Mouse (Mus musculus) ovary, postnatal 36 days (tissue): ENCODE results near the gene AU040320.

ENCODE experiments used
- DNase-seq: peaks from one replicate; pipeline ENCODE4 v3.0.0; 2022; ENCODE audit warnings: low spot score, mixed read lengths

The AU040320 gene

GRCm38 (mm10) chr4:126782996-126783395, 29.7 kb downstream of the AU040320 start:
- no peak for DNase-seq

GRCm38 (mm10) chr4:126792341-126793102, 39.2 kb downstream of the AU040320 start:
- DNase-seq, result no peak

GRCm38 (mm10) chr4:126802174-126802573, 48.8 kb downstream of the AU040320 start:
- no peak for DNase-seq

GRCm38 (mm10) chr4:126803268-126803873, 50.0 kb downstream of the AU040320 start:
- DNase-seq, result peak; percentile 27

GRCm38 (mm10) chr4:126805741-126806140, 52.4 kb downstream of the AU040320 start:
- DNase-seq, result no peak

- DNase-seq, result no peak
Measured at GRCm38 (mm10) chr4:126806692-126807427, 53.5 kb downstream of the AU040320 start.

GRCm38 (mm10) chr4:126810566-126810965, 57.2 kb downstream of the AU040320 start:
- DNase-seq, result no peak

GRCm38 (mm10) chr4:126813212-126813611, 59.9 kb downstream of the AU040320 start:
- DNase-seq, result no peak

GRCm38 (mm10) chr4:126814854-126815253, 61.5 kb downstream of the AU040320 start:
- no peak for DNase-seq

- no peak for DNase-seq
Measured at GRCm38 (mm10) chr4:126822891-126823882, 69.8 kb downstream of the AU040320 start.

- DNase-seq, result no peak
Measured at GRCm38 (mm10) chr4:126823917-126824316, 70.6 kb downstream of the AU040320 start.

- no peak for DNase-seq
Measured at GRCm38 (mm10) chr4:126831122-126831521, 77.8 kb downstream of the AU040320 start.

GRCm38 (mm10) chr4:126838799-126839198, 85.5 kb downstream of the AU040320 start:
- no peak for DNase-seq

- peak; percentile 80 for DNase-seq
Measured at GRCm38 (mm10) chr4:126839873-126840272, 86.5 kb downstream of the AU040320 start.

GRCm38 (mm10) chr4:126840996-126841560, 87.7 kb downstream of the AU040320 start:
- DNase-seq, result no peak

GRCm38 (mm10) chr4:126842911-126843310, 89.6 kb downstream of the AU040320 start:
- no peak for DNase-seq

GRCm38 (mm10) chr4:126845664-126846063, 92.3 kb downstream of the AU040320 start:
- DNase-seq, result no peak

GRCm38 (mm10) chr4:126846971-126847370, 93.6 kb downstream of the AU040320 start:
- no peak for DNase-seq

GRCm38 (mm10) chr4:126850019-126850777, 96.9 kb downstream of the AU040320 start:
- no peak for DNase-seq

GRCm38 (mm10) chr4:126850778-126851080, 97.4 kb downstream of the AU040320 start:
- DNase-seq, result no peak

- no peak for DNase-seq
Measured at GRCm38 (mm10) chr4:126852971-126853370, 99.6 kb downstream of the AU040320 start.
